Mouse (Mus musculus): Measurements from ENCODE around the gene E2f3. TPM values are rescaled to one million over a fixed set of nuclear protein-coding genes. Genes with fewer than 3 reads are reported as not detected.

The E2f3 gene
- total and polyA plus RNA-seq, 2 experiments, result 1.7 to 1.9 TPM

DNA sequence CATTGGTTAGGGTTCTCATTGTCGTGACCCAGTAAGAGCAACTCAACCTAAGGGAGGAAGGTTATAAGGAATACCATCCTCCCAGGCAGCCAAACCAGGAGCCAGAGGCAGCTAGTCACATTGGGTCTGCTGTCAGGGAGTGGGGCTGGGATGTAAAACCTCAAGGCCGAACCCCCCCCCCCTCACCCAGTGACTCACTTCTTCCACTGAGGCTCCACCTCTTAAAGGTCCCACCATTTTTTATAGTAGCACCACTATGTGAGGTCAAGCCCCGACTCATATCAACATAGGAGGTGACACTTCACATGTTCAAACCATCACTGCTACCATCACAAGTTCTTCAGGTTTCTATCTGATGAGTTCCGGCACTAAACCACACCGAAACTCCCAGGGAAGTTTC is 19.0 kb upstream of the E2f3 start:
- no peak overlapping the region for H3K9ac ChIP-seq (ENCODE audit: low read depth, low read length)
- H3K36me3 ChIP-seq (ENCODE audit: control insufficient read depth, insufficient read depth, low read length), result no peaks in the 10 kb centered on the region
- H3K4me3 ChIP-seq (ENCODE audit: insufficient read depth, low read depth, low read length), result no peak overlapping the region
- no peak overlapping the region for H3K27ac ChIP-seq (replicated peaks; ENCODE audit: insufficient read depth, low read depth, low read length)
- H3K79me2 ChIP-seq (ENCODE audit: control insufficient read depth, insufficient read depth, low read length), result no peaks in the 10 kb centered on the region
- WGBS, result 94% methylated on average over 5 of the region's 5 CpGs
- no peaks in the 10 kb centered on the region for H3K4me1 ChIP-seq (ENCODE audit: control insufficient read depth, insufficient read depth, low read length)
- DNase-seq (ENCODE audit: extremely low read depth, low read depth, low spot score), result no peak
- TF ChIP-seq POLR2A (IDR thresholded peaks at IDR 0.05; ENCODE audit: extremely low read depth, insufficient read depth, low read length), result no peak
- TF ChIP-seq CTCF (IDR thresholded peaks at IDR 0.05; ENCODE audit: low read depth, low read length), result no peak
- no peaks in the 10 kb centered on the region for H3K27me3 ChIP-seq (ENCODE audit: control insufficient read depth, insufficient read depth, low read length)

DNA sequence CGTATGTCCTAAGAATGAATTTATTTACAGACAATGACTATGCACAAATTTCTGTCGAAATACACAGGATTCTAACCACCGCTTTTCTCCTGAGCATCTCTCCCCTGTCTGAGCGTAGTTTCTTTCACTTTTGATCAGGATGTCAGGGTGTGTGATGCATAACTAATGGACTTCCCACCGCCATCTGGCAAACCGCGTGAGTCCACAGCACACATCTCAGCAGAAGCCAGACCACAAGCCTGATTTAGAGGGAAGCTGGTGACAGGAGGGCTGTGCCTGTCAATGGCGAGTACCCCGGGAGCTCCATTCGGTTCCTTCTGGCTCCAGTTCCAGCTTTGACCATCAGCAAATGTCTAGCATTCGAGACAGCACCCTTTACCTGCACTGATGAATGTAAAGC is 17.3 kb upstream of the E2f3 start:
- Histone ChIP-seq H3K36me3 (ENCODE audit: control insufficient read depth, insufficient read depth, low read length) (no peaks in the 10 kb centered on the region), H3K79me2 (ENCODE audit: control insufficient read depth, insufficient read depth, low read length) (no peaks in the 10 kb centered on the region), H3K27ac (replicated peaks; ENCODE audit: insufficient read depth, low read depth, low read length) (no peak overlapping the region), H3K4me1 (ENCODE audit: control insufficient read depth, insufficient read depth, low read length) (no peaks in the 10 kb centered on the region), H3K4me3 (ENCODE audit: insufficient read depth, low read depth, low read length) (no peak overlapping the region), H3K9ac (ENCODE audit: low read depth, low read length) (no peak overlapping the region), H3K27me3 (ENCODE audit: control insufficient read depth, insufficient read depth, low read length) (no peaks in the 10 kb centered on the region)
- no peak for DNase-seq (ENCODE audit: extremely low read depth, low read depth, low spot score)
- no peak for TF ChIP-seq POLR2A (IDR thresholded peaks at IDR 0.05; ENCODE audit: extremely low read depth, insufficient read depth, low read length)
- no peak for TF ChIP-seq CTCF (IDR thresholded peaks at IDR 0.05; ENCODE audit: low read depth, low read length)
- 79% methylated on average over 11 of the region's 11 CpGs for WGBS

DNA sequence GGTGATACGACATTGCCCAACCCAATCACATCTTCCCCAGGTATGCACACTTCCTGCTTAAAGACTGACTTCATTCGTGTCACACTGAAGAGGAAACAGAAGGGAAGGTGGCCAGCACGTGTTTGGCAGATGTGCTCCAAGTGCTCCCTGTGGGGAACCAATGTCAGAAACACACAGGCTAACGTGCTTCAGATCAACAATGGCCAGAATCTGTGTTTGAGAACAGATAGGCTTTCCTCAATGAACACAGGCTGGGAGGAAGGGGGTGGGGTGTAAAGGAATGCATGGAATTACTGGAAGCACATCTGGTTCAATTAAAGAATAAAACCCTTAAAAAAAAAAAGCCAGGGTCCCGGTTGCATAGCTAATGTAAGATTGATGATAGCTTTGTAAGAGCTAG is 15.2 kb upstream of the E2f3 start:
- Histone ChIP-seq H3K4me3 (ENCODE audit: insufficient read depth, low read depth, low read length) (no peak overlapping the region), H3K27ac (replicated peaks; ENCODE audit: insufficient read depth, low read depth, low read length) (no peak overlapping the region), H3K79me2 (ENCODE audit: control insufficient read depth, insufficient read depth, low read length) (no peaks in the 10 kb centered on the region), H3K9ac (ENCODE audit: low read depth, low read length) (no peak overlapping the region), H3K27me3 (ENCODE audit: control insufficient read depth, insufficient read depth, low read length) (no peaks in the 10 kb centered on the region), H3K4me1 (ENCODE audit: control insufficient read depth, insufficient read depth, low read length) (no peaks in the 10 kb centered on the region), H3K36me3 (ENCODE audit: control insufficient read depth, insufficient read depth, low read length) (no peaks in the 10 kb centered on the region)
- 64% methylated on average over 5 of the region's 5 CpGs for WGBS
- TF ChIP-seq POLR2A (IDR thresholded peaks at IDR 0.05; ENCODE audit: extremely low read depth, insufficient read depth, low read length) (no peak), CTCF (IDR thresholded peaks at IDR 0.05; ENCODE audit: low read depth, low read length) (no peak)
- no peak for DNase-seq (ENCODE audit: extremely low read depth, low read depth, low spot score)

DNA sequence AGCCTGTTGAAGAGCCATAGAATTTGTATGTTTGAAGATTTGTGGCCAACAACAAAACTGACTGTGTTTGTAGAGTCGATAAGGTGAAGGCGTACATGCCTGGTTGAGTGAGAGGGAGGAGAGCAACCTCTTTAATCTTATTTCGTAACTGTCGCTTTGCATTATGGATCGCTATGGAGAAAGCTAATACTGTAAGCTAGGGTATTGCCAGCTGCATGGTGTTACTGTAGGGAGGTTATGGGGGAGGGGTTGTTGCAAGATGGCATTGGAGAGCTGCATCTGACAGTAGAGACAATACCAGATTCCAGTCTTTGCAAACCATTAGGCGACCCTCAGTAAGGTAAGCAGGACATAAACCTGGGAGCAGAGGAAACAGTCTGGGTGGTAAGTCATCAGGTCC is 2.1 kb upstream of the E2f3 start:
- 58% methylated on average over 6 of the region's 6 CpGs for WGBS
- no peak overlapping the region for H3K9ac ChIP-seq (ENCODE audit: low read depth, low read length)

DNA sequence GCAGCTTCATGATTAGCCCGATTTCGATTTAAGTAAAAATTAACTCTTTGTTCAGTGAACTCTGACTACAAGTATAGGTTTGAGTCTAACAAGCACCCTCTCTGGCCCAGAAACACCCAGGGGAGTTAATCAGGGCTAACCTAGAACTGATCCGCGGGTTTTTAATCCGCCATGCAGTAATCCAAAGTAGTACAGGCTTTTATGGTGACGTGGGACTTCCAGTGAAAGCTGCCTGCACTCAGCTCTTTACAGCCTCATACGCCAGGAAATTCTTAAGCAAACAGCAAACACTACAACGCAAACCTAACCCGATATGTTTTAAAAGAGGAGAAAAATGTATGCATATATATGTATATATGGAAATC is 875 bp upstream of the E2f3 start:
- H3K36me3 ChIP-seq (ENCODE audit: control insufficient read depth, insufficient read depth, low read length), result no peaks in the 10 kb centered on the region
- peaks cover 2% of the 10 kb centered on the region for H3K4me1 ChIP-seq (ENCODE audit: control insufficient read depth, insufficient read depth, low read length)
- 1% methylated on average over 9 of the region's 9 CpGs for WGBS
- peak overlapping the region; percentile 36 for H3K4me3 ChIP-seq (ENCODE audit: insufficient read depth, low read depth, low read length)
- peaks cover 3% of the 10 kb centered on the region; the same call in 1 of the 2 replicates for H3K79me2 ChIP-seq (ENCODE audit: control insufficient read depth, insufficient read depth, low read length)
- no peaks in the 10 kb centered on the region for H3K27me3 ChIP-seq (ENCODE audit: control insufficient read depth, insufficient read depth, low read length)
- peak overlapping the region; percentile 78 for H3K27ac ChIP-seq (replicated peaks; ENCODE audit: insufficient read depth, low read depth, low read length)
- no peak for TF ChIP-seq CTCF (IDR thresholded peaks at IDR 0.05; ENCODE audit: low read depth, low read length)
- no peak for TF ChIP-seq POLR2A (IDR thresholded peaks at IDR 0.05; ENCODE audit: extremely low read depth, insufficient read depth, low read length)
- H3K9ac ChIP-seq (ENCODE audit: low read depth, low read length), result peak overlapping the region; percentile 53
- no peak for DNase-seq (ENCODE audit: extremely low read depth, low read depth, low spot score)

More for the DNA sequence above, 2.1 kb upstream of the E2f3 start:
- Histone ChIP-seq H3K36me3 (ENCODE audit: control insufficient read depth, insufficient read depth, low read length) (no peaks in the 10 kb centered on the region), H3K27me3 (ENCODE audit: control insufficient read depth, insufficient read depth, low read length) (no peaks in the 10 kb centered on the region), H3K4me3 (ENCODE audit: insufficient read depth, low read depth, low read length) (no peak overlapping the region), H3K27ac (replicated peaks; ENCODE audit: insufficient read depth, low read depth, low read length) (no peak overlapping the region), H3K79me2 (ENCODE audit: control insufficient read depth, insufficient read depth, low read length) (peaks cover 3% of the 10 kb centered on the region; the same call in 1 of the 2 replicates), H3K4me1 (ENCODE audit: control insufficient read depth, insufficient read depth, low read length) (peaks cover 2% of the 10 kb centered on the region)
- TF ChIP-seq POLR2A (IDR thresholded peaks at IDR 0.05; ENCODE audit: extremely low read depth, insufficient read depth, low read length), result no peak
- TF ChIP-seq CTCF (IDR thresholded peaks at IDR 0.05; ENCODE audit: low read depth, low read length), result no peak
- DNase-seq (ENCODE audit: extremely low read depth, low read depth, low spot score), result no peak

DNA sequence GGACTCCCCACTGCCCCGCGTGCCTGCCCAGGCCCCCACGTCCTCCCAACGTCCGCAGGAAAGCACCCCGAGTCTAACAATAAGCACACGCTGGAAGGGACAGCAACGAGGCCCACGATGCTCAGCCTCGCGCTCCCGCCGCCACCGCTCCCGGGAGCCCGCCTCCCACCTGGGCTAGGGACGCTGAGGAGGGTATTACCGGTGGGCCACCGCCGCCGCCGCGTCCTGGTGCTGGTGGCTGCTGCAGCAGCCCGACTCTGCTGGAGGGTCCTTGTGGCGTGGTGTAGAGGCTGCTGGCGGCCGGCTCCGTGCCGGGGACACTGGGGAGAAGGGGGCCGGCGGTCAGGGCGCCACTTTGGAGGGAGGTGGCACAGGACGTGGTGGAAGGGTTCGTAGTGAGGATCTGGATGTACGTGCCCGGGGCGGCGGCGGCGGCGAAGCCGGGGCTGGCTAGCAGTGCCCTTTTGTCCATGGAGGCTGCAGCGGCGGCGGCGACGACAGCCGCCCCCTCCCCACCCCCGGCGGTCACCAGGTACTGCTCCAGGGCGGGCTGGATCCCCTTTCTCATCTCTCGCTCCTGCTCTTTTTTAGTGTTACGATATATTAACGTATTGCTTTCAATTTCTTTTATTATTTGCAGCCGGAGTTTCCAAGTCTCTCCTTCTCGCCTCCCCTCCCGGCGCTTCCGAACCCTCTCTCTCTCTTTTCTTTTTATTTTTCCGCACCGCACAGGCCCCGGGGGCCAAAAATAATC is 585 bp downstream of the E2f3 start:
- Histone ChIP-seq H3K27ac (replicated peaks; ENCODE audit: insufficient read depth, low read depth, low read length) (no peak overlapping the region), H3K27me3 (ENCODE audit: control insufficient read depth, insufficient read depth, low read length) (no peaks in the 10 kb centered on the region), H3K9ac (ENCODE audit: low read depth, low read length) (peak overlapping the region; percentile 96), H3K4me3 (ENCODE audit: insufficient read depth, low read depth, low read length) (peak overlapping the region; percentile 99), H3K4me1 (ENCODE audit: control insufficient read depth, insufficient read depth, low read length) (peaks cover 2% of the 10 kb centered on the region), H3K79me2 (ENCODE audit: control insufficient read depth, insufficient read depth, low read length) (peaks cover 3% of the 10 kb centered on the region; the same call in 1 of the 2 replicates), H3K36me3 (ENCODE audit: control insufficient read depth, insufficient read depth, low read length) (no peaks in the 10 kb centered on the region)
- no peak for DNase-seq (ENCODE audit: extremely low read depth, low read depth, low spot score)
- TF ChIP-seq POLR2A (IDR thresholded peaks at IDR 0.05; ENCODE audit: extremely low read depth, insufficient read depth, low read length) (no peak), CTCF (IDR thresholded peaks at IDR 0.05; ENCODE audit: low read depth, low read length) (no peak)
- under 1% methylated on average over 62 of the region's 62 CpGs for WGBS
